Mouse (Mus musculus) ES-CJ7 (cell line): Measurements from ENCODE around the gene Nlgn1.

Experiments
- DNase-seq: peaks from one replicate; pipeline ENCODE4 v3.0.0; 2011; ENCODE audit warnings: low read depth, low spot score

The Nlgn1 gene

DNA sequence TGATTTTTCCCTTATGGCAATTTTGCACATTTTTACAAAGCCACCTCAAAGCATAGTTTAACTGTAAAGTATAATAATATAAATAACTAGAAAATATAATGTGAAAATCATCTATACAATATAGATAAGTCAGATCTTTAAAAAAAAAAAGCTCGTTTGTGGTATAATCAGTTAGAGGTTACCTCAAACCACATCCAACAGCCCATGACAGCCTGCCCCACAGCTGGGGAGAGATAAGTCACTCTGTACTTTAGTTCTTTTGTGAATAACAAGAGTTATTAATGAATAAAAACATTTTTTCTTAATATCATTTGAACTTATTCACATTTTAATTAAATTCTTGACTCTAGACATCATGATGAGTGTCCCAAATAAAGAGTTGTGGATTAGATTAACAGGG lies 130.8 kb downstream of the Nlgn1 start:
- no peak for DNase-seq

DNA sequence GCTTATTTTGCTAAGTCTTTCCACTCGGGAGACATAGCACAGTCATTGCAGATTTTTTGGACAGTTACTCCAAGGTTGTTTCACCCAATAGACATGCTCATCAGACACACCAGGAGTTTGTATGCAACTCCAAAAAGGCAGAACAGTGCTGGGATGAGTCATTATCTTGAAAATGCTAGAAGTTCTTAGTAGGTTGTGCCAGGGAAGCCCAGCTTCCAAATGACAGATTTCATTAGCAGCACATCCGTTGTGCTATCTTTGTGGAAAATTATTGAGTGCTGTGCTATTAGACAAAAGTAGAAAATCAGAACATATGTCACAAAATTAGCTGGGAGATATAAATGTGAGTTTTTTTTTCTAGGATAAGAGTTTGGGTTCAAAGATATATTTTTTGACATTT lies 137.3 kb downstream of the Nlgn1 start:
- no peak for DNase-seq

DNA sequence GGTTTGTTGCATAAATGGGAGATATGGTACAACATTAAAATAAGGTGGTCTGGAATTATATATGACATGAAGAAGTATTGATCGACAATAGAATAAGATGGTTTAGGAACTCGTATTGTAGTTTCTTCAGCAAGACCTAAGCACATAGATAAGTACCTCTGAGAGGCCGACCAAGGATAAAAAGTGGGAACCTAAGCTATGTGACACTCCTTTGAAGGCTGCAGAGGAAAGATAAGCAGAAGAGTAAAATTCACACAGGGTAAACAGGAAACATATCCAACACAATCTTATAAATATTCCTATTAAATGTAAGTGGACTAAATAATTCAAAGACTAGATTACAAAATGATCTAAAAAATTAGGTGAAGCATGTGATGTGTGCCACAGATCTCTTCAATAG lies 151.2 kb downstream of the Nlgn1 start:
- DNase-seq, result no peak

DNA sequence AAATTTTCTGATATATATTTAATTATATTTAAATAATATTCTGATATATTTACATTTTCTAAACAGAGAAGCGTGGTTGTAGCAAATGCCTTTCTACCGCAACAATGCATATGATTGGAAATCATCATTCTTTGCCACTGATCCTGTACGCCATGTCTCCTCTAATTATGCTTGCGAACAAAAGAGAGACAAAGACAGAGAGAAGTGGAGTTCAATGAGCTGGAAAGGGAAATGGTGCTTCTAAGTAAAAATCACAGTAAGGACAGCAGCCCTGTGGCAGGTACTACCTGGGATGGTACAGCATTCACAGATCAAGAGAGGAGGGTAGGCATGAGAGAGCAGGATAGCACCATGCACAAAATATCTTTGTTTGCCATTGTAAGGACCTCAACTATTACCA lies 156.9 kb downstream of the Nlgn1 start:
- no peak for DNase-seq

DNA sequence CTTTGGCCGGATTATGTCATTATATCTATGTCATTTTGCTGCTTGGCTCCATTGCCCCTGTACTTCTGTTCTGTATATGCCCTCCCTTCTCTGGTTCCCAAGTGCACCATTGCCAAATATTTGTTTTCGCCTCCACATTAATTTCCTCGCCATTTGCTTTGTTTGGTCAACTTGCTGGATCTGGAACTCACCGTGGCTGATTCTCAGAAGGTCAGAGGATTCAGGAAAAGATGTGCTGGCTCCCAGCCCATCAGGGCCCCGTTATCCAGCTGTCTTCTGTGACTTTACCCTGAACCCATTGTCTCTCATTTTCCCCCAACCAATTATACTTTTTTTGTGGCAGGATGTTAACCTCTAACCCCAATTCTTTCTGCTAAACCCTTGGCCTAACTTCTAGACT lies 158.0 kb downstream of the Nlgn1 start:
- DNase-seq, result no peak

DNA sequence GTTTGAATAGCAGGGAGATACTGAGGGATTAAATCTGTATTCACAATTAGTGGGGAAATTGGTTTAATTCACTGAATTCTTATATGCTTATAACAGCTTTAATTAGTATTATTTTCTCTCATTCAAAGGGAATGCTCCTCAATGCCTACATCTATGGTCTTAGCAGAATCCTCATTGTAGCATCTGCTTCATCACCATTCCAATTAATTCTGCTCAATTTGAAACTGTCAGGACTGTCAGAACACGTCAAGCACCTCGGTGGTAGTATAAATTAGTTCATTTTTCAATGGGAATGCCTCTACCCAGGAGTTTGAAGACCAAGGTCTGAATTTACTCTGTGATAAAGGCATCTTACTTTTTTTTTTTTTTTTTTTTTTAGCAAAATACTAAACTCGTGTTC lies 158.6 kb downstream of the Nlgn1 start:
- DNase-seq, result no peak

DNA sequence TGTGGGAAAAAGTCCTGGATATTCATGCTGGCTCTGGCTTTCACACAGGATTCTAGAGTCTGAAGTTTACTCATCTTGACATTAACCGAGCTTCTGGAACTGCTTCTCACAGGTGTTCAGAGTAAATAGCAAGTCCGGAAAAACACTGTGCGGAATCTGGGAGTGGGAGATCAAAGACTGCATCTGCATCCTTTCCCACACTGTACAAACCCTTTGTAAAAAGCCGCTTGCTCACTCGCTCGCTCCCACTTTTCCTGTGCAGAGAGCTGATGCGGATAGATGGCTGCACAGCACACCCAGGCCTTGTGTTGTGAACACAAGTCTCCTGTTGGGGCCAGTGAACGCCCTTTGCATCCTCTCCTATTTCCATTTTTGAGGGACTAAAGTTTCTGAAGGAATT lies 165.5 kb downstream of the Nlgn1 start:
- peak; percentile 11 for DNase-seq

DNA sequence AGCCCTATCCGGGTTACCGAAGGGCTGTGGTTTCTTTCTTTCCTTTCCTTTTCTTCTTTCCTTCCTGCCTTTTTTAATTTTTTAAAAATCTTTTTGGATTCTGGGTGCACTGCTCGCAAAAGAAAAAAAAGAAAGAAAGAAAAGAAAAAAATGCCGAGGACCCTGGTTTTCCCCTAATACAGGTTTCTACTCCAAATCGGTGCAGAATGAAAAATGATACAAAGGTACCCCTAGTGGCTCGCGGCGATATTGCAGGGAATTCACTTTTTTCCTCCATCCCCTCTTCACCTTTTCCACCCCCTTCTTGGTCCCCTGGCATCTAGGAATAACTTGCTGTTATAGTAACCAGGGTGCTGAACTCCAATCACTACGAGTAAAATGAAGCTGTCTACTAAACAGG lies 178.5 kb downstream of the Nlgn1 start:
- DNase-seq, result peak; percentile 43

DNA sequence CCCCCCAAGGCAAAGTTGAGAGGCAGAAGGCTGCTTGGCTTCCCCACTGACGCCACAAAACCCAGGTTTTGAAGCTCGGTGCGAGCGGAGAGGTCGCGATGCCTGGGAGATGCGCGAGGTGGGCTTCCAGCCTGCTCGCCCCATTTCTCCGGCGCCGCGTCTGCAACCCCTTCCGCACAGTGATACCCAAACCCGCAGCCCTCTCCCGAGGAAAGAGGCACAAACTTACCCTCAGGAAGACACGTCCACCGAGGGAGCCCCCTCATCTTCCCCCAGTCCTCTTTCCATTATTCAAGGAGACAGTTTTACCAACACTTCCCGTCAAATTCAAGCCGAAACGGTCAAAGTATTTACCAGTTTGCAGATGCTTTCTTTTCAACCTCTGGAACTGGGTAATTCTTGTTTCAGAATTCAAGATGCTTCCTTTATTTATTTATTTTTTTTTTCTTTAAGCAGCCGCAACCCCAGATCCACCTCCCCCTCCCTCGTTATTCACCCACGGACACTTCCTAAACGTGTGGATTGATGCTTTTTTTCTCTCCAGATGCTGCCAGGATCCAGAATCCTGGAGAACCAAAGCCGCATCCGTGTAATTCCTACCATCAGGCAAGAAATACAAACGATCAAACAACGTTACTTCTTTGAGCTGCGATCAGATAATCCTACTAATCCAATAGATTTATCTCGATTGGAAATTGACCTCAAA lies 179.1 kb downstream of the Nlgn1 start:
- peak; percentile 15 for DNase-seq

DNA sequence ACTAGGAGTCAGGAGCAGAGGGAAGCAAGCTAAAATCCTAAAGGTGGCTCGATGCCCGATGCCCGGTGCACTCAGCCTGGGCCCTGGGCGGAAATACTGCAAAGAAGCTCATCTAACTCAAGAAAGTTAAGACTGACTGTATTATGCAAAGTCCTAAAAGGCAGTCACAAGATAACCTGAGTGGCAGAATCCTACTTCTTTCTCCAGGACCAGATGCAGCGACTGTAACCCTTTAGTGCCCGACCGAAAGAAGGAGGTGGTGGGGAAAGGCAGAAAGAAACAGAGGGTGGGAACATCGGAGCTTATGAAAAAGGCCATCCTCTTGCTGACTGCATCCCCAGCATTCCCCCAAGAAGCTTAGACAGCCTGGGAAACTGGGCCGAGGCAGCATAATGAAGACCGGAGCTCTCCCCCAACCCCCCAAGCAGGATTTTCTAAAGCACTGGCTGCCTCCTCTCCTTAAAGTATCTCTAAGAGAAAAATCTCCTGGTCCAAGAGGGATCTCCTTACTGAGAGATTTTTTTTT lies 179.7 kb downstream of the Nlgn1 start:
- DNase-seq, result peak; percentile 4

DNA sequence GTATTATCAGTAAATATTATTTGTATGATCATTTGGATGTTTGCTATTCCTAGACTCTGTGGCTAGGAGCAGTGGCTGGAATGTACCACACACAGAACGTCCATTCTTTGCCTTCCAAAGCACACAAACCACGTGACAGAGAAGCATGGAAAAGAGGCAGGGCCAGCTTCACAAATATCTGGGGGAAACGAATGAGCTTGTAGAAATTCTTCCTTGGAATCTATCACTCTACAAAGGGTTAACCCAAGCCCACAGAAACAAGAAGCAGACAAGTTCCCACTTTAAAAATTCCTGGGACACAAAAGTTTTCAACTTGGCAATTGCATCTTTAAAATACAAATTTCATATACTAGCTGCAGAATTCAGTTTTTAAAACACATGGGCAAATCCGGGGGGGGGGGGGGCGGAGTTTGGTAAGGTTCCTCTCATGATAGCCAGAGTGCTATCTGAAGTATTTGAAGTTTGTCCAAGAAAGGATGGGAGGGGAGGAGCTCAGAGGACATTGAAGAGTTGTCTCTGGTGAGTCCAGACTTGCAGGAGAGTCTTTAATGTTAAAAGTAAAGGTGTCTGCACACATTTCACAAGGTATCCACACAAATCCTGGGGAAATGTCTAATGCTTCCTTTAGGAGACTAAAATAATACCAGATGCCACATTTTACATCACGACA lies 180.8 kb downstream of the Nlgn1 start:
- no peak for DNase-seq

DNA sequence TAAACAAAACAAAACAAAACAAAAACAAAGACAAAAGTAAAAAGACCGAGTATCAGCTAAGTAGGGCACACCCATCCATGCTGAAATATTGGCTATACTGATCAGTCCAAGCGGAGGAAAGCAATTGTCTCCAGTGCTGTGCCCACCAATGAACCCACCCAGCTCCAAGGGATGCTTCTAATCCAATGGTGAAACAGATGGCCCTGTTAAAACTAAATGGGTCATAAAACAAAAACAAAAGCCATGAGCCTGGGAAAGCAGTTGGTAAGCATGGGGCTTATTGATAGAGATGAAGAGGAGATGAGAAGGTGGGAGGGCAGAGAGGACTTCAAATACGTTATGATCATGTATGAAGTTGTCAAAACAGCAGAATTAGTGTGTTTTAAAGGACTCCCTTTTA lies 186.1 kb downstream of the Nlgn1 start:
- no peak for DNase-seq

DNA sequence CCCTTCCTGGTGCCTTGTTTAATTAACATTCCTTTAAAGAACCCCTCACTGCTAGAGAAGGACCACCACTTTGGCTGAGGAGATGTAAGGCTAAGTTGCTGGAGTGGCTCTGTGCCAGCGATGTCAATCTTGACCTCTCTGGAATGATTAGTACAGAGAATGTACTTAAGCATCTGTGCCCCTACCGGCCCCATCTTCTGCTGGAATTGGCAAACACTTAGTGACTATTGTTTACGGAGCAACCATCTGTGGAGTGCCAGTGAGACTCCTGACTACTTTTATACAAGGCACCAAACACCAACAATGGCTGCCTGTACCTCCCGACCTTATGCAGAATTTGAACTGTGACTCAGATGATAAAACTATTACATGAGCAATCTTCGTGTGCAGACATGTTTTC lies 186.8 kb downstream of the Nlgn1 start:
- no peak for DNase-seq

DNA sequence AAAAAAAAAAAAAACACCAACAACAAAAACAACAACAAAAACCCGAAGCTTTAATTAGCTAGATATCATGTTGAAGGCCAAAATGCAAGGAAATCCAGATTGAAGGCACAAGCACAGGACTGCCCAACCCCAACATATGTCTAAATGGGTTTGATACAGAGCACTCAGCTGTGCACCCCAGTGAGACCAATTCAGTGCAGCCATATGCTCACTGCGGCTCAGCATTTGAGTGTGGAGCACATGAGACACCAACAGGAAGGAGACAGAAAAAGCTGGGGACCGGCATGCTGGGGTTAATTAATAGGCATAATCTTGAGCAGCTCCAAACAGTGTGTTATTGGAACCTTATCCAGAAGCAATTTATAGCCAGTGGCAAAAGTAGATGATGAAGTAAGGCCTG lies 190.7 kb downstream of the Nlgn1 start:
- DNase-seq, result no peak

DNA sequence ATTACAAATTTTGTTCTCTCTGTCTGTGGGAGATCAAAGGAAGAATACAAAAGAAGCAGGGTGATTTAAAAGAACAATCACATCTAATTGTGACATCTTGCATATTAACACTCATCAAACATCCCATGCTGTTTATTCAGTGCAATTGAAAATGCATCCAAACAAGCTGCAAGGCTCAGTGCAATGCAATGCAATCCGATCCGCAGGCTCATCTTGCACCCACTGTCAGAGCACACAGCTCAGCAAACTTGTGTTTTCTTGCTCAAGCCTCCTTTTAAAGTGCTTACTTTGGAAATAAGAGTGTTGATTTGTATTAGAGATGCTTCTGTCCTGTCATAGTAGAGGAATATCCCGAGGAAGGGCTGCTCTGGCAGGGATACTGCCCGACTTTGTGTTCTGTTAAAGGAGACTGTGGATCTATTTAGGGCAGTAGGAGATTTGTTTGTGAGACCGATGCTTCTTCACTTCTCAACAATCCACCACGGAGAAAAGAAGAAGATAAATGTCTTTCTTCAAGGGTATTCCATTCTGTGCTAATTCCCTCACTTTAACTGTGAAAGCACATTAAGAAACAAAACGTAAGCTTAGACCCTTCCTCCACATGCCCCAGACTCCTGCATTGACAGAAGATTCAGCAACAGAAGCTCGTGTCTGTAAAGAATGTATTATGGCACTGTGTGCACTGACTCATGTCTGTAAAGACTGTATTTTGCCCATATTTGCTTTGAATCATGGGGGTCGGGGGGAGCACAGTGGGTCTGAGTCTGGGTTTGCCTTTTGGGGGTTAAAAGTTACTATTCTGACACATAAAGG lies 197.2 kb downstream of the Nlgn1 start:
- no peak for DNase-seq

DNA sequence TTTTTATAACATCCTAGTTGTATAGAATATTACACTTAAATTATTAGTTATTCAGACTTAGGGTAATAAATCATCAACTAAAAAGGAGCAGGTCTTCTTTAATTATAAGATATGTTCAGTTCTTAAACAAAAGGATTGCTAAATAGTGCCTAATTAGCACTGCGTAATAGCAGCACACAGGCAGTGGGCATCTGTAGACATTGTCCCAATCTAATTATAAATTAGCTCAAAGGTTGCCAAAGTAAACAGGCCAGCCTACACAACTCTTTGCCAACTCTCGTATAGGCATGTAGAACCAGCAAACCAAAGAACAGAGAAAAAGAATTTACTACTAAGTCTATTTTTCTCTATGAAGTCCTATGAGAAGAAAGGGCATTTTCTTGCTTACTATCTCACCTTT lies 201.3 kb downstream of the Nlgn1 start:
- no peak for DNase-seq

DNA sequence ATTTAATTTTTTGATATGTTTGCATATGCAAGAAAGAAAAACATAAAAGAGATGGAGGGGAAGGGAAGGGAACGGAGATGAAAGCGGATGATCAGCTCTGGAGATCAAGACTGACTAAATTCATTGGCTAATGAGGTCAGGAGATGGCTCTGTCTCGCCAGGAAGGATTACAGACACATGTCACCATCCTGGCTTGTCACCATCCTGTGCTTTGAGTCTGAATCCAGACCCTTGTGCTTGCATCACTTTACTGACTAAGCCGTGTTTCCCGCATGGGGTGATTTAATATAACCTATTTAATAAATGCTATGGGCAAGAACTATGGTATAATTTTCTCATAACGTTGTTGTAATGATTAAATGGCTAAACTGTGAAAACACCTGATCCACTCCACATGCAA lies 202.8 kb downstream of the Nlgn1 start:
- no peak for DNase-seq

DNA sequence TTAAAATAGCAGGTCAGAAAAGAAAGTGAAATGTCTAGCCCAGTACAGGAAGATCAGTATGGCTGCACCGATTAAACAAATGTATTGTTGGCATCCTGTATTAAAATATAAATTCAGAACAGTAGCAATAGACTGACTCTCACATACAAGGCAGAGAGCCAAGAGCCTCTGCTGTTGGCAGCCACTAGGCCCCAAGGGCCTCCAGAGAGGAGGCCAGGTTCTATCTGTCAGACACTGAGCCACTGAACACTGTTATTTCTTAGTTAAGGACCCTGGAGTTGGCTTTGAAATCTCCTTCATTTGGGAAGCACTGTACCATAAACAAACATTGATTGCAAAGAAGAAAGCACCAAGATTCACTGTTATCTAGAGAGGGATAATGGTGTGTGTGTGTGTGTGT lies 215.2 kb downstream of the Nlgn1 start:
- DNase-seq, result no peak

DNA sequence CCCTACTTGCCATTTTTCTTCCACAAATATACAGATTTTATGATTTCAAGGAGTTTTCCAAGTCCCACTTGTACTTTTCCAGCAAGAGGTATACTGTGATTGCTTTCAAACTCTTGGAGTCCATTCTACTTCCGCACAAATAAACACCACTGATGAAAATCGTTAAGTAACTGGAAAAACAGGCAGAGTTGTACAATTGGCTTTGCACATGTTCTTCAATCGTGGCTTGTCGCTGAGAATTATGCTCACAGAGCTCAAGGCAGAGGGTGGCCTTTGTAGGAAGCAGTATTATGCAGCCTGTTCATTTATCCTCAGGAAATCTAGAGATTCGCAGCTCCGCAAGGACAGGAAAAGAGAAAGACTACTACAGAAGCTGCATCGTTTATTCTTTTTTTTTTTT lies 225.9 kb downstream of the Nlgn1 start:
- DNase-seq, result no peak

DNA sequence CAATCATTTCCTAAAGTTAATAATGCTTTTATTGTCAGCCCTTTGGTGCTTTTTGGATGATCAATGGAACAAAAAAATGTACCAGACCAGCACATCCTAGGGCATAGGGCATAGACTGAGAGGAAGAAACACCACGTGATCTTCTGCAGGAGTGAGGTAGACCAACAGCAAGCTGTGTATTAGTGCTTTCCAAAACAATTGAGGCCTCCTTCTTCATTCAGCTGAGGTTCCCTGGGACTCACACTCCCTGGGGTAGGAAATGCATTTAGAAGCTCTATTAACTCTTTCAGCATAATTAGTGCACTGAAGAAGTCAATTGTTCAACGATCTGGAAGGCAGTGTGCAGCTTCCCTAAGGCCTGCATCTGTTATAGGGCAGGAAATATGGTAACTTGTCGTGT lies 226.7 kb downstream of the Nlgn1 start:
- DNase-seq, result no peak

DNA sequence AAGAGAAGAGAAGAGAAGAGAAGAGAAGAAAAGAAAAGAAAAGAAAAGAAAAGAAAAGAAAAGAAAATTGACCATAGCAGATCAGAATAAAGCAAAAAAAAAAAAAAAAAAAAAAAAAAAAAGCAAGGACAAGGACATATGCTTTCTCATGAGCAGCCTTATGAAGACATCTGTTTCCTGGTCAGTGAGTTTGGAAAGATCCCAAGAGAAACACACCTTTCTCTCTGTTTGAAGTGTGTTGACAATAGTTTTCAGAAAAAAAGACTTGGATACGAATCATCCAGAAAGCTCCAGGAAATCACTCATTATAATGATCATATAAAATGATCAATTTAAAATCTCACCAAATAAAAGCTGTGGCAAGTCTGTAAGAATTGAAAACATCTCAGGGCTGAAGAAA lies 230.0 kb downstream of the Nlgn1 start:
- no peak for DNase-seq

DNA sequence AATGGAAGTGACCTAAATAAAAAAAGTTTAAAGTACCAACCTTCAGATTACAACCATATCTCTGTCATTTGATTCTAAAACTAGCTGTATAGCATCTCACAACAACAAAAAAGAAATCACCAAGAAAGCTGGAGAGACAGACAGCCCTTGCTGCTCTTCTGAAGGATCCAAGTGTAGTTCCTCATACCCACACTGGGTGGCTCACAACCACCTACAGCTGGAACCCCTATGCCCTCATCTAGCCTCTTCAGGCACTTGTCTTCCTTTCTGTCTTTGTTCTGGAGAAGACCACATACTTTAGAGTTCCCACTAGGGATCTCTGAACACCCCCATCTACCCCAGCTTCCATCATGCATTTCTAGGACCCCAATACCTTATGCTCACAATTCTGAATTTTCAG lies 236.7 kb downstream of the Nlgn1 start:
- DNase-seq, result peak; percentile 22

DNA sequence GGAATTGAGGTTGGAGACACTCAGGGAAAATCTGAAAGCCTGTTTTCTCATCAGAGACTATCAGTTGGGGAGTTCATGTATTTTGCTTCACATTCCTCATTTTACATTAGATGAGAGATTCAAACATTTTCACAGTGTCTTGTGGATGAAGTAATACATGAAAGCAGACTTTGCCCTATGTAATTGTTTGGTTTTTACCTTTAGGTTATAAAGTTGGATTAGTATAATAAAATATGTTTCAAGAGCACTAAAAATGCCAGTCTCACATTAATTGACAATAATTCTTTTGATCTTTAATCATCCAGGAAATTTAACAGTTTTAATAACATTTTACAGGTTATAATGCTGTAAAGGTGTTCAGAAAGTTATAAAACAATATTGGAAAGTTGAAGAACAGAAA lies 262.9 kb downstream of the Nlgn1 start:
- no peak for DNase-seq
